Mouse (Mus musculus): ENCODE results near the gene Htr1b.

Htr1b gene

DNA sequence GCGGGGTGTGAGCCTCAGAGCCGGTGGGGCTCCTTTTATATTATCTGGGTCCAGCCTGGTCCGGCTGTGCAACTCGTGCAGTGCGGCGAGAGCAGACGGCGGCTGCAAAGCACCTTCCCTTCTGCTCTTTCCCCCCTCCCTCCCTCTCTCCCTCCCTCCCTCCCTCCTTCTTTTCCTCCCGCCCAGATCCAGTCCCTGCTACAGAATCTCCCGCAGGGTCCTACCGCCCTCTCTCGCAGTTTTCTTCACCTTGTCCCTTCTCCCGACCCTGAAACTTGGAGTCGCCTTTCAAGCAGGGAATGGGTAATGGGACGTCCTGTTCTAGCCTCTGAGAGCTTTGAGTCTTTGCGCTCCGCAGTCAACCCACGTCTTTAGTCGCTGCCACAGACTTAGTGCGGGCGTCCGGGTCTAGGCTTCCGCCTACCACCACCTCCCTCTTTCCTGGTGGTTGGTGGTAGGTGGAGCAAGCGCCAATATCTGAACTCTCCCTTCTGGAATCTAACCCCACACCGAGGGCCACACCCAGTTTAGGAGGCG lies at the start of gene Htr1b:
Htr1b (minus strand) TSS at position 392 of the 537 bp plus-strand sequence.
- DNase-seq (ENCODE audit: low spot score in 2 of 2), result peak in 1 of 2 experiments; percentile 21

GRCm38 (mm10) chr9:81676716-81677115 lies 43.1 kb upstream of the Htr1b start:
- no peak for DNase-seq (ENCODE audit: low spot score in 2 of 2)

- DNase-seq (ENCODE audit: low spot score in 2 of 2), result no peak
These were observed 3.9 kb upstream of the Htr1b start for GRCm38 (mm10) chr9:81637486-81637885.

GRCm38 (mm10) chr9:81635109-81635508 lies 1.5 kb upstream of the Htr1b start:
- DNase-seq (ENCODE audit: low spot score in 2 of 2), result peak; percentile 29 to 34

DNA sequence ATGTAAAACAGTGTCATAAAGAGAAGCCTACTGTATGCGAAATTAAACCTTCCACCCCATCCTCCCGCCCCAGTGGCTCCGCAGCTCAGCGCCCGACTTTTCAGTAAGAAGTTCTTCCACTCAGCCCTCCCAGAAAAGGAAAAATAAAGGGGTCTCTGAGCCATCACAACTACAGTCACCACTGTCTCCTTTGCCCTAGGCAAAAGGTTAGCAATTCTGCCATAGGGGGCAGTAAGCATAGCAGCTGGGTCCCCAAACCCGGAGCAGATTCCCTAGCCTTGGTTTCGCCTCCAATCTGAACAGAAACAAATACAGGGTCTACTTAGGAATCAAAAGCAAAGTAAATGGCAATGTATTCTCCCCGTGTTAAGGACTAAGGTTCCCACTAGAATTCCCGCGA lies 535 bp upstream of the Htr1b start:
- DNase-seq (ENCODE audit: low spot score in 2 of 2), result no peak

- peak; percentile 25 to 31 for DNase-seq (ENCODE audit: low spot score in 2 of 2)
These were observed 742 bp downstream of the Htr1b start for GRCm38 (mm10) chr9:81632736-81633436.

DNA sequence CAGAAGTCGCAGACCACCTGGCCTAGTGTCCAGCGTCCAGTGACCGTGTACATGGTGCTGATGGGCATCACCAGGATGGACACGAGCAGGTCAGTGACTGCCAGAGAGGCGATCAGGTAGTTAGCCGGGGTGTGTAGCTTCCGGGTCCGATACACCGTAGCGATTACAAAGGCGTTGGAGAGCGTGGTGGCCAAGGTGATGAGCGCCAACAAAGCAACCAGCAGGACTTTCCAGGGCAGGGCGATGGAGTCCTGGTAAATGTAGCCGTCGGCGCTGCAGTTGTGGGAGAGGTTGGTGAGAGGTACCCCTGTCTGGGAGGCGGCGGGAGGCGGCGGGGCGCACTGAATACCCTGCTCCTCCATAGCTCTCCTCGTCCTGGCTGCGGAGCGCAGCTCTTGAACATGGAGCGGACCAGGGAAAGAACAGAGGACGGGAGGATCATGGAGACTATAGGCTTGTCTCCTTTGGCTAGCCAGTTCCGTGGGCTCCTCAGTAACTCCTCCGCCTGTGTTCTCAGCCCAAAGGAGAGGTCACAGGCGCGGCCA lies 1.4 kb downstream of the Htr1b start:
- DNase-seq (ENCODE audit: low spot score in 2 of 2), result peak in 1 of 2 experiments; percentile 24

DNA sequence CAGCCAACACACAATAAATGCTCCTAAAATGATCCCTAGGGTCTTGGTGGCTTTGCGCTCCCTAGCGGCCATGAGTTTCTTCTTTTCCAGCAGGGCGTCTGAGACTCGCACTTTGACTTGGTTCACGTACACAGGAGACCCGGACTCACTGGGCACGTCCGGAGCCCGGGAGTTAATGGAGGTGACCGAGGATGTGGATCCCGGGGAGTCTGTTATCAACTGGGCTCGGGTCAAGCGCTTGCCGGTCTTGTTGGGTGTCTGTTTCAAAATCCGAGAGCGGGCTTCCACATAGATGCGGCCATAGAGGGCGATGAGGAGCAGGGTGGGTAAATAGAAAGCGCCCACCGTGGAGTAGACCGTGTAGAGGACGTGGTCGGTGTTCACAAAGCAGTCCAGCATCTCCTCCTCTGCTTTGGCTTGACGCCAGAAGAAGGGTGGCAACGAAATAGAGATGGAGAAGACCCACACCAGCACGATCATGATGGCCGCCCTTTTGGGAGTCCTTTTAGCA lies 2.0 kb downstream of the Htr1b start:
- peak in 1 of 2 experiments; percentile 22 for DNase-seq (ENCODE audit: low spot score in 2 of 2)

- peak; percentile 78 to 84 for DNase-seq (ENCODE audit: low spot score in 2 of 2)
These were observed 6.6 kb downstream of the Htr1b start for GRCm38 (mm10) chr9:81626899-81627606.

GRCm38 (mm10) chr9:81625898-81626297 lies 7.7 kb downstream of the Htr1b start:
- no peak for DNase-seq (ENCODE audit: low spot score in 2 of 2)

DNA sequence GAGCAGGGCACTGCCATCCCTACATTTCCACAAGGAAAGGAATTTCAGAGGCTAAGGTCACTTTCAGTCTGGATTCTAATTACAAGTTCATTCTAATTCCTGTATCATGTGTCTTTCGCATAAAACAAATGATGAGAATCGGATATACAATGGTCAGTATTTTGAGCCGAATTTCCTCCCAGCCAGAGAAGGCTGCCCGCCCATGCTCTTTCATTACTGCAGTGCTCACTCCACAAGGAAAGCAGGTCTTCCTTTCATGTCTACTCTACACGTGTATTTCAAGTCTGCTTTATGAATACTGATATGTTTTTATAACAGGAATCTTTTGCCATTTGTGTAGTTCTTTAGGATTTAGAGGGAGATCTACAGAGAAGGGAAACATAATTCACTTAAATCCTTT lies 10.8 kb downstream of the Htr1b start:
- no peak for DNase-seq (ENCODE audit: low spot score in 2 of 2)

GRCm38 (mm10) chr9:81611022-81611421 lies 22.6 kb downstream of the Htr1b start:
- DNase-seq (ENCODE audit: low spot score in 2 of 2), result no peak

All from cerebellum, postnatal 4 days (tissue).